Mouse (Mus musculus) left cerebral cortex, postnatal 14 days (tissue): ENCODE measurements around the gene Cyp26b1. TPM values are rescaled to one million over a fixed set of nuclear protein-coding genes. Genes with fewer than 3 reads are reported as not detected.

ENCODE experiments used
- DNase-seq, 2 experiments: peaks; one replicate each; pipeline ENCODE4 v3.0.0; 2021 to 2022; ENCODE audit warnings: low spot score in 2 of 2, mixed read lengths in 1 of 2
- intact Hi-C: fragments of 180-260 bp; cut with DNase I; formaldehyde crosslinking; loops from one replicate; pipeline ENCODE4 v1.15.1; 2025
- total RNA-seq, 2 experiments: library from RNA; stranded (reverse); gene quantifications; 2 replicates each; pipeline ENCODE4 v1.2.3; 2021

Cyp26b1 gene
- total RNA-seq, 2 experiments from 2014 or later = 16.9 to 29.0 TPM

GRCm38 (mm10) chr6:84570039-84570438 lies 23.7 kb downstream of the Cyp26b1 start:
- intact Hi-C loops = no loop called here
- no peak for DNase-seq

- intact Hi-C loops = no loop called here
- DNase-seq = no peak
These were observed 24.1 kb downstream of the Cyp26b1 start for GRCm38 (mm10) chr6:84569590-84569989.

- intact Hi-C loops = no loop called here
- no peak for DNase-seq
These were observed 24.8 kb downstream of the Cyp26b1 start for GRCm38 (mm10) chr6:84568880-84569279.

GRCm38 (mm10) chr6:84567696-84568095 lies 26.0 kb downstream of the Cyp26b1 start:
- intact Hi-C loops = no loop called here
- no peak for DNase-seq

GRCm38 (mm10) chr6:84566825-84567224 lies 26.9 kb downstream of the Cyp26b1 start:
- no peak for DNase-seq
- intact Hi-C loops = no loop called here

- no peak for DNase-seq
- intact Hi-C loops = no loop called here
These were observed 28.5 kb downstream of the Cyp26b1 start for GRCm38 (mm10) chr6:84565245-84565644.

GRCm38 (mm10) chr6:84562948-84563347 lies 30.8 kb downstream of the Cyp26b1 start:
- intact Hi-C loops = no loop called here
- DNase-seq = no peak

- intact Hi-C loops = no loop called here
- DNase-seq = no peak
These were observed 32.5 kb downstream of the Cyp26b1 start for GRCm38 (mm10) chr6:84561171-84561570.

GRCm38 (mm10) chr6:84549852-84550437 lies 43.8 kb downstream of the Cyp26b1 start:
- no peak for DNase-seq

GRCm38 (mm10) chr6:84545428-84545827 lies 48.3 kb downstream of the Cyp26b1 start:
- no peak for DNase-seq
- intact Hi-C loops = no loop called here

More at GRCm38 (mm10) chr6:84549852-84550437, 43.8 kb downstream of the Cyp26b1 start:
- intact Hi-C loops = no loop called here

- no peak for DNase-seq
- intact Hi-C loops = no loop called here
These were observed 49.3 kb downstream of the Cyp26b1 start for GRCm38 (mm10) chr6:84544359-84544758.

GRCm38 (mm10) chr6:84543516-84543915 lies 50.2 kb downstream of the Cyp26b1 start:
- intact Hi-C loops = no loop called here
- no peak for DNase-seq

- intact Hi-C loops = no loop called here
- no peak for DNase-seq
These were observed 53.8 kb downstream of the Cyp26b1 start for GRCm38 (mm10) chr6:84539924-84540323.

GRCm38 (mm10) chr6:84538681-84539080 lies 55.0 kb downstream of the Cyp26b1 start:
- DNase-seq = no peak
- intact Hi-C loops = no loop called here

GRCm38 (mm10) chr6:84537611-84538197 lies 56.0 kb downstream of the Cyp26b1 start:
- intact Hi-C loops = no loop called here
- no peak for DNase-seq

GRCm38 (mm10) chr6:84534944-84535343 lies 58.8 kb downstream of the Cyp26b1 start:
- DNase-seq = no peak
- intact Hi-C loops = no loop called here

GRCm38 (mm10) chr6:84529912-84530311 lies 63.8 kb downstream of the Cyp26b1 start:
- DNase-seq = no peak
- intact Hi-C loops = no loop called here

- intact Hi-C loops = no loop called here
- DNase-seq = no peak
These were observed 68.7 kb downstream of the Cyp26b1 start for GRCm38 (mm10) chr6:84524901-84525601.
